ENCODE assay signal across 21 mouse cellular contexts in genomic region chr2:102989446-102989845, GRCm38 (mm10).
DNase-seq lines count a peak whose midpoint lies in the region; ATAC-seq and TF ChIP-seq lines count a peak whose summit lies in the region.
"Had no signal": no experiment of that assay in that cellular context is flagged by ENCODE, and none has a peak within 500 bp of the region (broad histone marks: within the 10 kb centered on the region; RNA-seq: fewer than 3 reads in every experiment).

No protein-coding gene starts in this region.

- no peak overlapping the region for H3K4me3 ChIP-seq in lung, embryonic 15.5 days
- no peak overlapping the region for H3K4me3 ChIP-seq in embryonic facial prominence, embryonic 15.5 days (replicated peaks)
- no peak overlapping the region for H3K4me3 ChIP-seq in forebrain, postnatal 0 days (ENCODE audit: low read depth, low read length)
- no peak overlapping the region for H3K4me3 ChIP-seq in hindbrain, embryonic 11.5 days (ENCODE audit: low read depth, low read length)
- H3K4me3 ChIP-seq: forebrain, embryonic 15.5 days; neural tube, embryonic 13.5 days had no signal

- no peaks in the 10 kb centered on the region for H3K27me3 ChIP-seq in lung, embryonic 15.5 days
- H3K27me3 ChIP-seq in embryonic facial prominence, embryonic 15.5 days: no peaks in the 10 kb centered on the region
- no peaks in the 10 kb centered on the region for H3K27me3 ChIP-seq in forebrain, postnatal 0 days (ENCODE audit: insufficient read depth, low read length)
- H3K27me3 ChIP-seq in hindbrain, embryonic 11.5 days (ENCODE audit: control insufficient read depth, insufficient read depth, low read length): no peaks in the 10 kb centered on the region
- H3K27me3 ChIP-seq: forebrain, embryonic 15.5 days; neural tube, embryonic 13.5 days had no signal

- 92% methylated on average over 1 of the region's 1 CpGs for WGBS in lung, embryonic 15.5 days
- 80% methylated on average over 1 of the region's 1 CpGs for WGBS in embryonic facial prominence, embryonic 15.5 days
- WGBS in forebrain, postnatal 0 days: 86% methylated on average over 1 of the region's 1 CpGs
- WGBS in hindbrain, embryonic 11.5 days: 91% methylated on average over 1 of the region's 1 CpGs

- ATAC-seq in lung, embryonic 15.5 days (ENCODE audit: borderline replicate concordance, extremely low read depth, low FRiP score, low TSS enrichment): no peak
- ATAC-seq in embryonic facial prominence, embryonic 15.5 days (ENCODE audit: insufficient number of reproducible peaks, low FRiP score, low TSS enrichment, low read depth): no peak
- no peak for ATAC-seq in forebrain, postnatal 0 days
- no peak for ATAC-seq in hindbrain, embryonic 11.5 days (ENCODE audit: low FRiP score)
- ATAC-seq: activated CD4-positive, CD25-positive, alpha-beta regulatory T cell, adult 4 months; forebrain, embryonic 15.5 days; hindbrain, embryonic 16.5 days had no signal

- TF ChIP-seq CTCF in forebrain, postnatal 0 days (IDR thresholded peaks at IDR 0.05; ENCODE audit: low read depth): no peak

- H3K9ac ChIP-seq in lung, embryonic 15.5 days: no peak overlapping the region
- H3K9ac ChIP-seq in embryonic facial prominence, embryonic 15.5 days: no peak overlapping the region
- no peak overlapping the region for H3K9ac ChIP-seq in forebrain, postnatal 0 days
- H3K9ac ChIP-seq in hindbrain, embryonic 11.5 days (ENCODE audit: low read depth, low read length): no peak overlapping the region
- H3K9ac ChIP-seq: forebrain, embryonic 15.5 days; neural tube, embryonic 13.5 days had no signal

- peaks cover 17% of the 10 kb centered on the region for H3K4me1 ChIP-seq in lung, embryonic 15.5 days
- H3K4me1 ChIP-seq in embryonic facial prominence, embryonic 15.5 days: peaks cover 9% of the 10 kb centered on the region; the same call in 1 of the 2 replicates
- no peaks in the 10 kb centered on the region for H3K4me1 ChIP-seq in forebrain, postnatal 0 days (ENCODE audit: insufficient read depth)
- no peaks in the 10 kb centered on the region for H3K4me1 ChIP-seq in hindbrain, embryonic 11.5 days (replicated peaks; ENCODE audit: control insufficient read depth, insufficient read depth, low read length)
- H3K4me1 ChIP-seq: forebrain, embryonic 15.5 days; neural tube, embryonic 13.5 days had no signal

- DNase-seq in lung, postnatal 14 days: no peak
- DNase-seq in gastrocnemius, postnatal 10 days: peak; percentile 47
- DNase-seq in skeletal muscle tissue, adult 2 months (ENCODE audit: low read depth, low spot score): peak; percentile 58
- no peak for DNase-seq in forebrain, postnatal 0 days
- DNase-seq in hindbrain, embryonic 11.5 days (ENCODE audit: low spot score): no peak
- DNase-seq: cerebellum, adult 11 months; heart, postnatal 36 days; kidney, adult 18-20 months; layer of hippocampus, postnatal 36 days; left cerebral cortex, postnatal 4 days; liver; lung, postnatal 10 days; midbrain, embryonic 14.5 days; thymus, adult 2 months had no signal

- H3K36me3 ChIP-seq in lung, embryonic 15.5 days: no peaks in the 10 kb centered on the region
- H3K36me3 ChIP-seq in embryonic facial prominence, embryonic 15.5 days: no peaks in the 10 kb centered on the region
- H3K36me3 ChIP-seq in forebrain, postnatal 0 days (ENCODE audit: insufficient read depth): no peaks in the 10 kb centered on the region
- H3K36me3 ChIP-seq in hindbrain, embryonic 11.5 days (ENCODE audit: control insufficient read depth, insufficient read depth, low read length): no peaks in the 10 kb centered on the region
- H3K36me3 ChIP-seq: forebrain, embryonic 15.5 days; neural tube, embryonic 13.5 days had no signal

- H3K27ac ChIP-seq in lung, embryonic 15.5 days: peak overlapping the region; percentile 39
- H3K27ac ChIP-seq in embryonic facial prominence, embryonic 15.5 days (replicated peaks): peak overlapping the region; percentile 58; the same call in 1 of the 2 replicates
- no peak overlapping the region for H3K27ac ChIP-seq in forebrain, postnatal 0 days (ENCODE audit: low read depth, low read length)
- H3K27ac ChIP-seq in hindbrain, embryonic 11.5 days (ENCODE audit: low read depth, low read length): no peak overlapping the region
- H3K27ac ChIP-seq: forebrain, embryonic 15.5 days; kidney, postnatal 0 days; neural tube, embryonic 13.5 days had no signal

- no peak overlapping the region for H3K4me2 ChIP-seq in lung, embryonic 15.5 days
- H3K4me2 ChIP-seq in embryonic facial prominence, embryonic 15.5 days (replicated peaks): no peak overlapping the region
- no peak overlapping the region for H3K4me2 ChIP-seq in forebrain, postnatal 0 days (ENCODE audit: low read depth)
- no peak overlapping the region for H3K4me2 ChIP-seq in hindbrain, embryonic 11.5 days (replicated peaks; ENCODE audit: low read depth, low read length)
- H3K4me2 ChIP-seq: forebrain, embryonic 15.5 days; neural tube, embryonic 13.5 days had no signal

- H3K9me3 ChIP-seq in lung, embryonic 15.5 days: no peaks in the 10 kb centered on the region
- H3K9me3 ChIP-seq in embryonic facial prominence, embryonic 15.5 days (replicated peaks): no peaks in the 10 kb centered on the region
- no peaks in the 10 kb centered on the region for H3K9me3 ChIP-seq in forebrain, postnatal 0 days (ENCODE audit: low read length)
- H3K9me3 ChIP-seq in hindbrain, embryonic 11.5 days (ENCODE audit: control insufficient read depth, low read length): no peaks in the 10 kb centered on the region
- H3K9me3 ChIP-seq: forebrain, embryonic 15.5 days; neural tube, embryonic 13.5 days had no signal

Comparison
In these comparisons a context has a peak if more than half of its experiments do, and no peak if none do; other contexts are left out.
1. H3K27ac ChIP-seq: peak in lung, embryonic 15.5 days (single experiment) and embryonic facial prominence, embryonic 15.5 days (single experiment); none in forebrain, postnatal 0 days (single experiment) and hindbrain, embryonic 11.5 days (single experiment).
2. DNase-seq: peak in gastrocnemius, postnatal 10 days (single experiment) and skeletal muscle tissue, adult 2 months (single experiment); none in lung, postnatal 14 days (single experiment), forebrain, postnatal 0 days (single experiment) and hindbrain, embryonic 11.5 days (single experiment).